Mouse (Mus musculus): ENCODE measurements around the gene Gdpgp1.

GRCm38 (mm10) chr7:80273456-80273855 is 40.8 kb downstream of the Gdpgp1 start:
- TF ChIP-seq CTCF (IDR thresholded peaks at IDR 0.05; ENCODE audit: borderline replicate concordance, control insufficient read depth, extremely low read depth, insufficient read depth, low read length, poor library complexity) (no peak), POLR2A (IDR thresholded peaks at IDR 0.05; ENCODE audit: control insufficient read depth, extremely low read depth, insufficient read depth, low read length, poor library complexity) (no peak)
